Mouse (Mus musculus) activated CD4-positive, CD25-positive, alpha-beta regulatory T cell, adult 4 months (primary cell): ENCODE results near the gene Atxn10. TPM values are rescaled to one million over a fixed set of nuclear protein-coding genes. Genes with fewer than 3 reads are reported as not detected.
"Not testable (repeated sequence)": the region's sequence is repeated elsewhere in the genome, so short reads cannot be mapped to it uniquely, and the experiment has no call there.

Source experiments
- ATAC-seq: one replicate; pipeline ENCODE4 v1.8.0; 2017
- polyA plus RNA-seq, 2 experiments: library from polyadenylated mRNA; unstranded; fragments of 100-300 nt; shearing (Covaris generic); gene quantifications; one replicate each; pipeline ENCODE4 v1.2.1; 2017

Atxn10 gene
- polyA plus RNA-seq = 100 to 1,000 TPM; 119 to 138 TPM

- no peak for ATAC-seq
Measured at GRCm38 (mm10) chr15:85335671-85336300, at the start of gene Atxn10. Gene Atxn10, plus strand, starts transcription at chr15:85336245.

- ATAC-seq = no peak
Measured at GRCm38 (mm10) chr15:85294632-85295031, 41.4 kb upstream of the Atxn10 start.

GRCm38 (mm10) chr15:85295544-85295943 lies 40.5 kb upstream of the Atxn10 start:
- no peak for ATAC-seq

- ATAC-seq = no peak
Measured at GRCm38 (mm10) chr15:85295977-85296376, 40.1 kb upstream of the Atxn10 start.

- ATAC-seq = no peak
Measured at GRCm38 (mm10) chr15:85296538-85296937, 39.5 kb upstream of the Atxn10 start.

- no peak for ATAC-seq
Measured at GRCm38 (mm10) chr15:85298167-85298781, 37.8 kb upstream of the Atxn10 start.

GRCm38 (mm10) chr15:85298946-85299345 lies 37.1 kb upstream of the Atxn10 start:
- ATAC-seq = no peak

GRCm38 (mm10) chr15:85303241-85303640 lies 32.8 kb upstream of the Atxn10 start:
- no peak for ATAC-seq

GRCm38 (mm10) chr15:85303976-85304375 lies 32.1 kb upstream of the Atxn10 start:
- ATAC-seq = no peak

- ATAC-seq = no peak
Measured at GRCm38 (mm10) chr15:85307061-85307660, 28.9 kb upstream of the Atxn10 start.

- ATAC-seq = no peak
Measured at GRCm38 (mm10) chr15:85311058-85311657, 24.9 kb upstream of the Atxn10 start.

- no peak for ATAC-seq
Measured at GRCm38 (mm10) chr15:85315378-85316025, 20.5 kb upstream of the Atxn10 start.

- no peak for ATAC-seq
Measured at GRCm38 (mm10) chr15:85316342-85317140, 19.5 kb upstream of the Atxn10 start.

GRCm38 (mm10) chr15:85319924-85320668 lies 15.9 kb upstream of the Atxn10 start:
- ATAC-seq = no peak

GRCm38 (mm10) chr15:85323214-85323613 lies 12.8 kb upstream of the Atxn10 start:
- no peak for ATAC-seq

GRCm38 (mm10) chr15:85324426-85324825 lies 11.6 kb upstream of the Atxn10 start:
- no peak for ATAC-seq

GRCm38 (mm10) chr15:85327808-85328207 lies 8.2 kb upstream of the Atxn10 start:
- peak; percentile 76 for ATAC-seq

- ATAC-seq = not testable (repeated sequence)
Measured at GRCm38 (mm10) chr15:85328455-85328854, 7.6 kb upstream of the Atxn10 start.

GRCm38 (mm10) chr15:85329096-85329495 lies 6.9 kb upstream of the Atxn10 start:
- ATAC-seq = no peak

- no peak for ATAC-seq
Measured at GRCm38 (mm10) chr15:85330024-85330423, 6.0 kb upstream of the Atxn10 start.

GRCm38 (mm10) chr15:85333511-85333910 lies 2.5 kb upstream of the Atxn10 start:
- not testable (repeated sequence) for ATAC-seq
